Mouse (Mus musculus) hindbrain, embryonic 12.5 days (tissue): Measurements from ENCODE around the gene Olr1. TPM values are rescaled to one million over a fixed set of nuclear protein-coding genes. Genes with fewer than 3 reads are reported as not detected.

ENCODE experiments used
- ATAC-seq: fragments of 200-750 bp; cut with Nextera tagmentation; 2 replicates; pipeline ENCODE4 v1.8.0; 2017; ENCODE audit warnings: moderate TSS enrichment; ENCODE audit not compliant: low FRiP score
- H3K27ac ChIP-seq: fragments of 300-500 bp; sonication (generic); 2 replicates; pipeline ENCODE4 v1.5.1; 2016; ENCODE audit warnings: mild to moderate bottlenecking
- H3K27me3 ChIP-seq: fragments of 300-500 bp; sonication (generic); 2 replicates; pipeline ENCODE4 v1.6.1; 2016; ENCODE audit warnings: mild to moderate bottlenecking
- H3K36me3 ChIP-seq: fragments of 300-500 bp; sonication (generic); 2 replicates; pipeline ENCODE4 v1.6.1; 2016; ENCODE audit warnings: mild to moderate bottlenecking
- H3K4me1 ChIP-seq: fragments of 300-500 bp; sonication (generic); 2 replicates; pipeline ENCODE4 v1.6.1; 2016
- H3K4me2 ChIP-seq: fragments of 300-500 bp; sonication (generic); replicated peaks from 2 replicates; pipeline ENCODE4 v1.6.1; 2016; ENCODE audit warnings: mild to moderate bottlenecking
- H3K4me3 ChIP-seq: fragments of 300-500 bp; sonication (generic); 2 replicates; pipeline ENCODE4 v1.5.1; 2016; ENCODE audit warnings: mild to moderate bottlenecking
- H3K9ac ChIP-seq: fragments of 300-500 bp; sonication (generic); 2 replicates; pipeline ENCODE4 v1.6.1; 2016; ENCODE audit warnings: mild to moderate bottlenecking, moderate library complexity
- H3K9me3 ChIP-seq: fragments of 300-500 bp; sonication (generic); replicated peaks from 2 replicates; pipeline ENCODE4 v1.6.1; 2016; ENCODE audit warnings: mild to moderate bottlenecking
- WGBS: fragments of 180-500 bp; shearing (Covaris S2); methylation state at CpG from one replicate; pipeline ENCODE4 v1.1.7; 2016; 5-methylcytosine and 5-hydroxymethylcytosine counted together
- polyA plus RNA-seq: library from polyadenylated mRNA; unstranded; fragments of >200 nt; fragmentation: Nextera tagmentation; extraction: Ambion mirVana; gene quantifications from 2 replicates; pipeline ENCODE4 v1.2.1, GENCODE M21; 2016

Gene Olr1
- polyA plus RNA-seq, 1 experiment from 2014 or later, result not detected

DNA sequence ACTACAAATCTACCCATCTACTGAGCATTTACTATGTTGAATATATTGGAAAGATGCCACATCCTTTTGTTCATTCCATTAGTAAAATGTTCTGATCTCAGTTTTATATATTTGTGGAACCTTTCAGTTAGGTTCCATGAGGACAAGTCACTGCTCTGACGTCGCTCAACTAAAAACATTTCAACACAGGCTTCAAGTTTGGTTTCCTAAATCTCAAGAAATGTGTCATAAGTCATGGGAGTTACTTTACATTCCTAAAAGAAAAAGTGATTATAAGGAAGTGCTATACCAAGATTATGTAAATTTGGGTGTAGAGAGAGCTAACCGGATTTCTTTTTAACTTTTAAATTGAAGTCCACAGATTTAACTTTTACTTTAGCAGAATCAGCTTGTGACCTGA lies 70.9 kb downstream of the Olr1 start:
- ATAC-seq, result no peak
- H3K4me3 ChIP-seq, result no peak overlapping the region
- WGBS, result 89% methylated on average over 3 of the region's 3 CpGs
- no peaks in the 10 kb centered on the region for H3K9me3 ChIP-seq
- no peak overlapping the region for H3K27ac ChIP-seq
- H3K9ac ChIP-seq, result no peak overlapping the region
- H3K36me3 ChIP-seq, result no peaks in the 10 kb centered on the region
- H3K27me3 ChIP-seq, result no peaks in the 10 kb centered on the region
- H3K4me1 ChIP-seq, result no peaks in the 10 kb centered on the region
- no peak overlapping the region for H3K4me2 ChIP-seq

Other genes starting within 250 kb of the Olr1 start
- 0.22 TPM in 1 of 2 replicates, not detected in the other for gene Cd69, start 231.7 kb downstream of the Olr1 start, polyA plus RNA-seq
- gene 4922502D21Rik, start 175.4 kb downstream of the Olr1 start, polyA plus RNA-seq, result not detected in 2 replicates
- gene Clec12a, start 164.5 kb downstream of the Olr1 start, polyA plus RNA-seq, result 0.38 and 0.40 TPM in 2 replicates
- 0.17 TPM in 1 of 2 replicates, not detected in the other for gene Clec12b, start 121.3 kb downstream of the Olr1 start, polyA plus RNA-seq
- gene Clec1b, start 109.9 kb downstream of the Olr1 start, polyA plus RNA-seq, result 4.8 TPM in 2 replicates
- 0.12 and 0.16 TPM in 2 replicates for gene Clec9a, start 98.3 kb downstream of the Olr1 start, polyA plus RNA-seq
- 0.98 and 1.2 TPM in 2 replicates for gene Clec1a, start 55.2 kb downstream of the Olr1 start, polyA plus RNA-seq
- not detected in 2 replicates for gene Tmem52b, start 5.4 kb upstream of the Olr1 start, polyA plus RNA-seq
- gene Gabarapl1, start 26.0 kb upstream of the Olr1 start, polyA plus RNA-seq, result 105 and 106 TPM in 2 replicates
- gene Klre1, start 70.7 kb upstream of the Olr1 start, polyA plus RNA-seq, result not detected in 2 replicates
- gene Klrd1, start 84.6 kb upstream of the Olr1 start, polyA plus RNA-seq, result not detected in 2 replicates
- 0.25 TPM in 2 replicates for gene Klrk1, start 116.7 kb upstream of the Olr1 start, polyA plus RNA-seq
- gene Klrc3, start 136.2 kb upstream of the Olr1 start, polyA plus RNA-seq, result not detected in 2 replicates
- not detected in 2 replicates for gene Klrc2, start 153.5 kb upstream of the Olr1 start, polyA plus RNA-seq
- not detected in 2 replicates for gene Klrc1, start 171.8 kb upstream of the Olr1 start, polyA plus RNA-seq
- not detected in 2 replicates for gene Klri1, start 210.0 kb upstream of the Olr1 start, polyA plus RNA-seq
- gene Klri2, start 233.3 kb upstream of the Olr1 start, polyA plus RNA-seq, result not detected in 2 replicates